Mouse (Mus musculus) ES-Bruce4 (cell line): ENCODE data around the gene Rbm8a2.

Source experiments
- CTCF ChIP-seq: IDR thresholded peaks from one replicate; pipeline ENCODE4 v1.8.1; 2011; ENCODE audit warnings: low read depth, low read length
- EP300 ChIP-seq: IDR thresholded peaks from 2 replicates; pipeline ENCODE4 v1.6.1; 2011; ENCODE audit warnings: low read depth, low read length; ENCODE audit not compliant: insufficient read depth
- POLR2A ChIP-seq: IDR thresholded peaks from one replicate; pipeline ENCODE4 v1.8.1; 2011; ENCODE audit warnings: low read length; ENCODE audit not compliant: insufficient read depth

- TF ChIP-seq POLR2A (no peak), CTCF (no peak), EP300 (no peak)
Observed at GRCm38 (mm10) chr1:176013497-176014268, 34.8 kb upstream of the Rbm8a2 start.
